Mouse (Mus musculus): ENCODE data around the gene Aifm1.

Aifm1 gene

GRCm38 (mm10) chrX:48428241-48428640, 85.1 kb downstream of the Aifm1 start:
- no peak for ATAC-seq (ENCODE audit: insufficient number of reproducible peaks, low FRiP score, low TSS enrichment)

GRCm38 (mm10) chrX:48425280-48425679, 88.1 kb downstream of the Aifm1 start:
- no peak for ATAC-seq (ENCODE audit: insufficient number of reproducible peaks, low FRiP score, low TSS enrichment)

Measured in cerebellum, adult (tissue).